Mouse (Mus musculus) liver, postnatal 0 days (tissue): ENCODE measurements at regions not wholly inside any gene's neighbourhood (a gene's known extent, or its start where the extent isn't known, plus 50 kb on each side); places are given as distances from the start of the nearest gene placed in this dataset.

Source experiments
- ATAC-seq: fragments of 200-750 bp; cut with Nextera tagmentation; 2 replicates; pipeline ENCODE4 v1.8.0; 2017; ENCODE audit warnings: mild to moderate bottlenecking, moderate library complexity
- DNase-seq: peaks from one replicate; pipeline ENCODE4 v3.0.0-alpha.2; 2016
- H3K27ac ChIP-seq: fragments of 300-500 bp; sonication (generic); 2 replicates; pipeline ENCODE4 v1.5.1; 2014; ENCODE audit warnings: antibody characterized with exemption, moderate library complexity, mild to moderate bottlenecking, low read depth
- H3K27me3 ChIP-seq: fragments of 300-500 bp; sonication (generic); 2 replicates; pipeline ENCODE4 v1.6.1; 2014; ENCODE audit warnings: low read length, control low read depth, mixed read lengths; ENCODE audit not compliant: insufficient read depth
- H3K36me3 ChIP-seq: fragments of 300-500 bp; sonication (generic); replicated peaks from 2 replicates; pipeline ENCODE4 v1.6.1; 2014; ENCODE audit warnings: mild to moderate bottlenecking, control low read depth, low read length, moderate library complexity, mixed read lengths; ENCODE audit not compliant: insufficient read depth
- H3K4me1 ChIP-seq: fragments of 300-500 bp; sonication (generic); 2 replicates; pipeline ENCODE4 v1.6.1; 2014; ENCODE audit warnings: antibody characterized with exemption, mild to moderate bottlenecking, control low read depth; ENCODE audit not compliant: insufficient read depth
- H3K4me2 ChIP-seq: fragments of 300-500 bp; sonication (generic); 2 replicates; pipeline ENCODE4 v1.6.1; 2014; ENCODE audit warnings: low read depth, mild to moderate bottlenecking, low read length, moderate library complexity, mixed read lengths
- H3K4me3 ChIP-seq: fragments of 300-500 bp; sonication (generic); 2 replicates; pipeline ENCODE4 v1.5.1; 2014; ENCODE audit warnings: low read depth, low read length
- H3K9ac ChIP-seq: fragments of 300-500 bp; sonication (generic); replicated peaks from 2 replicates; pipeline ENCODE4 v1.6.1; 2014; ENCODE audit warnings: mild to moderate bottlenecking, moderate library complexity
- H3K9me3 ChIP-seq: fragments of 300-500 bp; sonication (generic); 2 replicates; pipeline ENCODE4 v1.6.1; 2016; ENCODE audit warnings: mild to moderate bottlenecking, control low read depth, low read length, mixed read lengths
- CTCF ChIP-seq: sonication (generic); IDR thresholded peaks from 2 replicates; pipeline ENCODE4 v1.5.1; 2016; ENCODE audit warnings: antibody characterized with exemption, low read depth
- EP300 ChIP-seq: IDR thresholded peaks from 2 replicates; pipeline ENCODE4 v1.6.1; 2016; ENCODE audit warnings: antibody characterized with exemption, low read depth, mild to moderate bottlenecking
- WGBS: fragments of 180-500 bp; shearing (Covaris S2); extraction: QIAGEN DNeasy Blood & Tissue Kit; methylation state at CpG from one replicate; pipeline ENCODE4 v1.1.7; 2014; ENCODE audit not compliant: insufficient replicate concordance; 5-methylcytosine and 5-hydroxymethylcytosine counted together

DNA sequence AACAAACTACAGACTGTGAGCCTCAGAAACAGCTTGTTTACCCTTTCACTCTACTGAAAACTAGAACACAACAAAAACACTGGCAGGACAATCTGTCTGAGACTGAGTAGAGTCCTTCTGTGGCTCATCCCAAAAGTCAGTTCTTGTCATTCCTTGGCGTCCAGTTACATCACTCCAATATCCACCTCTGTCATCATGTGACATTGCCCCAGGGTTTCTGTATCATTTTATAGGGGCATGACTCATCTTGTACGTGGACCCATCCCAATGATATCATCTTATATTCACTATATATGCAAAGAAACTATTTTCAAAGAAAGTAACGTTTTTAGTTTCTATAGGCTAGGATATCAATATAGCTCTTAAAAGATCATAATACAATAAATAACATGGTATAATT lies 152.3 kb downstream of the Dkk2 start:
- Histone ChIP-seq H3K9me3 (no peaks in the 10 kb centered on the region), H3K4me1 (no peaks in the 10 kb centered on the region), H3K9ac (no peak overlapping the region), H3K4me3 (no peak overlapping the region), H3K36me3 (no peaks in the 10 kb centered on the region), H3K27ac (no peak overlapping the region), H3K4me2 (no peak overlapping the region), H3K27me3 (no peaks in the 10 kb centered on the region)
- 63% methylated on average over 3 of the region's 3 CpGs for WGBS
- ATAC-seq, result no peak
- no peak for DNase-seq
- TF ChIP-seq CTCF (no peak), EP300 (no peak)

DNA sequence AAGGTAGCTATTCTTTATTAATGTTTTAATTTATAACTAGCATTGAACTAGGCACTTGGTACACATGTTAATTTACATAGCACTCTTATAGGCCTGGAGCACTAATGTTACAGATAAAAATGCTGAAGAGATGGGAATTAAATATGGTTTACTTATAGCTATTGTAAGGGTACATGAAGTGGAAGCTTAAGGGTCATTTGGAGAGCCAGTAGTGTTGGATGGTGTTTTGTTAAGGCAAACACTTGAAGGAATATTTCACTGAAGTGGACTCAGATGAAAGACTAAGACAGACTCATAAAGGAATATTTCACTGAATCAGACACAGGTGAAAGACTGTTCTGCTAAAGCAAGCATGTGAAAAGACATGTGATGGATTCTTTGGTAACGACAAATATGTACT lies 172.7 kb downstream of the Dkk2 start:
- TF ChIP-seq EP300, result no peak
- no peak for TF ChIP-seq CTCF
- WGBS, result 60% methylated on average over 1 of the region's 1 CpGs

DNA sequence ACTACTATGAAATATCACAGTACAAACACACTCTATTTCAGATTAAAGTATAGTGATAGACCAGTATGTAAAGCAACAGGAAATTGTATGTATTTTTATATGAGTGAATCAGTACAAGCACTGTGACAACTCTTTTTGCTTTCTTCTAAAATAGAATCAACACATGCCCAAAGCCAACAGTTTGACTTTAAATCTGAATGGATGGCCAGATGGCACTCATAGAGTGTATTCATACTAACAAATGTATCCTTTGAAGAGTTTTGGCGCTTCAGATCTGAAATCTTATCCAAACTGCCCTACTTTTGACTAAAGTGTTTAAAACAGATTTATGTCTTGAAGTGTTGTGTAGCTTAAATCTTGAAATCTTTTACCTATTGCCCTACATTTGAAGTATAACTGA lies 184.5 kb downstream of the Dkk2 start:
- Histone ChIP-seq H3K27me3 (no peaks in the 10 kb centered on the region), H3K4me1 (no peaks in the 10 kb centered on the region), H3K9ac (no peak overlapping the region), H3K9me3 (no peaks in the 10 kb centered on the region), H3K4me2 (no peak overlapping the region), H3K27ac (no peak overlapping the region), H3K4me3 (no peak overlapping the region), H3K36me3 (no peaks in the 10 kb centered on the region)
- no peak for ATAC-seq
- no peak for TF ChIP-seq EP300
- no peak for TF ChIP-seq CTCF
- no peak for DNase-seq
- WGBS, result 69% methylated on average over 1 of the region's 1 CpGs

More for the DNA sequence above, 172.7 kb downstream of the Dkk2 start:
- H3K4me1 ChIP-seq, result no peaks in the 10 kb centered on the region
- no peak overlapping the region for H3K9ac ChIP-seq
- no peak overlapping the region for H3K4me3 ChIP-seq
- H3K27ac ChIP-seq, result no peak overlapping the region
- H3K27me3 ChIP-seq, result no peaks in the 10 kb centered on the region
- H3K9me3 ChIP-seq, result no peaks in the 10 kb centered on the region
- no peak for ATAC-seq
- no peaks in the 10 kb centered on the region for H3K36me3 ChIP-seq
- no peak overlapping the region for H3K4me2 ChIP-seq
- DNase-seq, result no peak

DNA sequence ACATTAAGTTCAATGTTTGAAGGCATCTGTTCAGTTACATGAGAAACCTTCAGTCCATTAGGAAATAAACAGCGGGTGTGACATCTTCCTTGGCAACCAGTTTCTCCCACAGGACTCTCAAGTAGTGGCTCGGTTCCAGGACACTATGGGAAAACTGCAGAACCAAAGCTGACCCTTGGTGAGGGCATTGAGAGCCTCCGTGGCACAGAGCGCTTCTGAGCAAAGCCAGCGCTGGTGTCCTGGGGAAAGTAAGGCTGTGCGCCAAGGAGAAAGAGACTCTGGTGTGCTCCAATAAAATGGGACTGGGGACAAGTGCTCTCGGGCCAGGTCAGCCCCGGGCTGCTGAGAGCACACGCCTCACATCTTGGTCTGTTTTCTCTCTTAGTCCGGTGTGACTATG lies 189.7 kb downstream of the Dkk2 start:
- ATAC-seq (no peak), DNase-seq (no peak)
- no peak overlapping the region for H3K4me3 ChIP-seq
- no peak overlapping the region for H3K4me2 ChIP-seq
- H3K9ac ChIP-seq, result no peak overlapping the region
- H3K4me1 ChIP-seq, result no peaks in the 10 kb centered on the region
- no peak for TF ChIP-seq CTCF
- no peak for TF ChIP-seq EP300
- no peaks in the 10 kb centered on the region for H3K36me3 ChIP-seq
- H3K9me3 ChIP-seq, result no peaks in the 10 kb centered on the region
- H3K27ac ChIP-seq, result no peak overlapping the region
- 79% methylated on average over 10 of the region's 10 CpGs for WGBS
- no peaks in the 10 kb centered on the region for H3K27me3 ChIP-seq

DNA sequence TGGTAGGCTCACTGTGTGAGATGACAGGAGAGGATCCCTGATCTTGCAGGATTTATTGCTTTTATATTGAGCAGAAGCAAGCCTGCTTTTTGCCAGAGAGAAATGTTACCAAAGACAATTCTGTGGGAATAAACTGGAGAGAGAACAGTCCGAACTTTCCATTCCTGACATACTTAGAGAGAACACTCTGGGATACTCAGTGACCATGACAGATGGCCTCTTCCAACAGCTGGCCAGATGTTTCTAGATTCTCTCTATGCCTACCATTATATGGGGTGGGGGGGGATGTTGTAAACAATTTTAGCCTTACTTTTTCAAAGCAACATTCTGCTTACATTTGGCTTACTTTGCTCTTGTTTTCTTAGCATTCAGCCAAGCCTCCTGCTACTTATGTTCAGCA lies 192.7 kb downstream of the Dkk2 start:
- H3K27ac ChIP-seq, result no peak overlapping the region
- TF ChIP-seq CTCF, result no peak
- TF ChIP-seq EP300, result no peak
- no peaks in the 10 kb centered on the region for H3K9me3 ChIP-seq
- WGBS, result 56% methylated on average over 1 of the region's 1 CpGs
- no peaks in the 10 kb centered on the region for H3K36me3 ChIP-seq
- H3K4me3 ChIP-seq, result no peak overlapping the region
- ATAC-seq (no peak), DNase-seq (no peak)
- H3K27me3 ChIP-seq, result no peaks in the 10 kb centered on the region
- no peak overlapping the region for H3K4me2 ChIP-seq
- no peaks in the 10 kb centered on the region for H3K4me1 ChIP-seq
- H3K9ac ChIP-seq, result no peak overlapping the region

DNA sequence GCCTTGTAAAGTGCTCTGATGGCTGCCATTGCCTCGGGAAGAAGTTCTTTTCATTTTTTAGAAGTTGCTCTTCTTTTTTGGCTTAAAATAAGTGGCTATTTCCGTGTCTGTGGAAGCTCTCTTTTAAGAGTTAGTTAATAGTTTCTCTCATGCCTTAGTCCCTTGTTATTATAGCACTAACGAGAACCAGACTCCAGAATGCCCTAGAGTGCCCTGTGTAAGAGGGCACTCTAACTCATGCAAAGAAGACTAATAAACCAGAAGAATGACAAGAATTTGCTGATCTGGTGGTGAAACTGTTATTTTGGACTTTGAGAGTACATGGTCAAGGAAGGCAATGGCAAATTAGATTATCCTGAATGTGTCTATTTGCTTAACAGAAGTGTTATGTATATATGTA lies 202.6 kb downstream of the Dkk2 start:
- Histone ChIP-seq H3K4me2 (no peak overlapping the region), H3K4me3 (no peak overlapping the region), H3K36me3 (no peaks in the 10 kb centered on the region), H3K27me3 (no peaks in the 10 kb centered on the region), H3K9me3 (no peaks in the 10 kb centered on the region), H3K27ac (no peak overlapping the region), H3K9ac (no peak overlapping the region), H3K4me1 (no peaks in the 10 kb centered on the region)
- no peak for DNase-seq
- ATAC-seq, result no peak
- WGBS, result 51% methylated on average over 3 of the region's 3 CpGs
- TF ChIP-seq EP300 (no peak), CTCF (no peak)

DNA sequence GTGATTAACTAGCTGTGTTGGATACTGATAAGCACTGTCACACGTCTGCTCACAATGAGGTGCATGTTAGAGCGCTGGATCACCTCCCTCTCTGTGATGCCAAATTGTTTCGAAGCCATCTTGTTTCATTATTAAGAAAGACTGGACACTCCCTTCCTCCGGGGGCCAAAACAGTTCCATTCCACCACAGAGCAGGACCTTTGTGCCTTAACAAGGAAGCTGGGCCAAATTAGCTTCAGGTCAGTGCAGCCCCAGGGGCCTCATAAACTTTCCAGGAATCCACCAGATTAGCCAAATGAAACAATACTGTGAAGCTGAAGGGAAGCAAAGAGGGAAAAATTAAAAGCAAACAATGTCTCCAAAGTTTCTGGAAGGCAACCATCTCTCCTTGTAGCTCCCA lies 241.9 kb downstream of the Dkk2 start:
- Histone ChIP-seq H3K4me3 (no peak overlapping the region), H3K4me2 (no peak overlapping the region), H3K27me3 (no peaks in the 10 kb centered on the region), H3K9me3 (no peaks in the 10 kb centered on the region), H3K9ac (no peak overlapping the region), H3K36me3 (no peaks in the 10 kb centered on the region), H3K27ac (no peak overlapping the region), H3K4me1 (no peaks in the 10 kb centered on the region)
- 70% methylated on average over 4 of the region's 4 CpGs for WGBS
- TF ChIP-seq CTCF (no peak), EP300 (no peak)
- no peak for ATAC-seq
- DNase-seq, result no peak
